Mouse (Mus musculus) cortical plate, adult 2 months (tissue): ENCODE results near the gene Kif26b. TPM values are rescaled to one million over a fixed set of nuclear protein-coding genes. Genes with fewer than 3 reads are reported as not detected.

Source experiments
- H3K27ac ChIP-seq: fragments of 200-500 bp; 2 replicates; pipeline ENCODE4 v1.5.1; 2012; ENCODE audit warnings: low read length, control low read depth, inconsistent platforms; ENCODE audit not compliant: insufficient read depth
- H3K4me1 ChIP-seq: fragments of 200-500 bp; 2 replicates; pipeline ENCODE4 v1.6.1; 2011; ENCODE audit warnings: low read length; ENCODE audit not compliant: control insufficient read depth, insufficient read depth
- H3K4me3 ChIP-seq: fragments of 200-500 bp; 2 replicates; pipeline ENCODE4 v1.5.1; 2011; ENCODE audit warnings: mild to moderate bottlenecking, low read length, control low read depth; ENCODE audit not compliant: insufficient read depth
- CTCF ChIP-seq: fragments of 200-500 bp; IDR thresholded peaks from 2 replicates; pipeline ENCODE4 v1.5.1; 2011; ENCODE audit warnings: mild to moderate bottlenecking, control low read depth, low read length; ENCODE audit not compliant: insufficient read depth; ENCODE audit errors: extremely low read depth
- POLR2A ChIP-seq: fragments of 200-500 bp; IDR thresholded peaks from 2 replicates; pipeline ENCODE4 v1.6.1; 2011; ENCODE audit warnings: mild to moderate bottlenecking, low read length, control low read depth; ENCODE audit not compliant: insufficient read depth; ENCODE audit errors: extremely low read depth
- polyA plus RNA-seq: library from polyadenylated mRNA; depleted of rRNA; stranded (reverse); fragments of >200 nt; gene quantifications from 2 replicates; pipeline ENCODE4 v1.2.3, GENCODE M21; 2012

Kif26b gene
- polyA plus RNA-seq, 1 experiment, result 1.9 TPM

DNA sequence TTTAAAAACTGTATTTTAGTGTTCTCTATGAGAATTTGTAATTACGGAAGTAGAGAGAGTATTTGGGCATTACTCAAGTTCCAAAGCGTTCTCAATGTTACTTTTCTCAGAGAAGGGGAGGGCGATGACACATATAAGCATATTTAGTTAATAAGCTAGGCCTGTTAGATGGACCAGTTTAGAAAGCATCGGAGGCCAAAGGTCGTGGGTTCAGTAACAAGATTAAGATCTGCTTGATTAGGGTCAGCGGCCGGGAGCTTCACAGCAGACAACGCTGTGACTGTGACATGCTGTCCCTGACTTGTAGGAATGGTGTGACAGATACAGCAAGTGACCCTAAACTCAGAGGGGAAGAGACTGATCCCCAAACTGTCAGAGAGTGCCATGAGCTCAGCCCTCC lies 174.6 kb downstream of the Kif26b start:
- H3K4me1 ChIP-seq, result no peaks in the 10 kb centered on the region
- no peak overlapping the region for H3K4me3 ChIP-seq
- no peak for TF ChIP-seq POLR2A
- TF ChIP-seq CTCF, result no peak
- H3K27ac ChIP-seq, result no peak overlapping the region

GRCm38 (mm10) chr1:178707925-178708351 lies 179.0 kb downstream of the Kif26b start:
- H3K27ac ChIP-seq, result no peak overlapping the region
- H3K4me1 ChIP-seq, result no peaks in the 10 kb centered on the region
- H3K4me3 ChIP-seq, result no peak overlapping the region
- TF ChIP-seq CTCF, result no peak
- no peak for TF ChIP-seq POLR2A

- H3K27ac ChIP-seq, result no peak overlapping the region
- no peak overlapping the region for H3K4me3 ChIP-seq
- TF ChIP-seq POLR2A (no peak), CTCF (no peak)
- no peaks in the 10 kb centered on the region for H3K4me1 ChIP-seq
These were observed 179.4 kb downstream of the Kif26b start for GRCm38 (mm10) chr1:178708356-178708755.

DNA sequence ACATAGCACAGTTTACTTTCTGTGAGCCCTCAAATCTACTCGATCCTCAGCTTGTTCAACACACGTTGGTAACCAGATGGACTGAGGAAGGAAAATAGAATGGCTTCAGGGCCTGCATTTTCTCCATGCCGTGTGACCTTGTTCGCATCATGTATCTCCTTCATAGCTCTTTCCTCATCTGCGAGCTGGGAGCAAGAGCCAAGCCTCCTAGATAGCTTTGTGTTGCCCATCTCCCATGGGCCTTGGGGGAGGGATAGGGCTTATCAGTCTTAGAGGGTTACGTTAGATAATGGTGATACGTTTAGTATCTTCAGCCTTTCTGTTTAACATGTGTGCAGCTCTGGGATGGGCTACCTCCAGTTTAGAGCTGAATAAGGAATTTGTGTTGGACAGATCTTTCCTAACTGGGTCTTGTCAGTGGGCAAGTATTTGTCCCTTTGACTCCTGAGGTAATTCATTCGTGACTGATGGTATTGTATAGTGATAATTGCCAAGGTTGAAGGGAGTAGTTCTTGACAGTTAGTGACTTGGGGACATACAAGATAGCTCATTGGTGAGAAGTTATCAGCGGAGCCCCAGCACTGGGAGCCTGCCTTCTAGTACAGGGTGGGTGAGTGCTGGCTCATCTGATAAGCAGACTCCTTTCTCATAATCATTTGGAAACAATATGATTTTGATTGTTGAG lies 183.4 kb downstream of the Kif26b start:
- H3K27ac ChIP-seq, result no peak overlapping the region
- TF ChIP-seq CTCF (no peak), POLR2A (no peak)
- no peak overlapping the region for H3K4me3 ChIP-seq
- H3K4me1 ChIP-seq, result no peaks in the 10 kb centered on the region

DNA sequence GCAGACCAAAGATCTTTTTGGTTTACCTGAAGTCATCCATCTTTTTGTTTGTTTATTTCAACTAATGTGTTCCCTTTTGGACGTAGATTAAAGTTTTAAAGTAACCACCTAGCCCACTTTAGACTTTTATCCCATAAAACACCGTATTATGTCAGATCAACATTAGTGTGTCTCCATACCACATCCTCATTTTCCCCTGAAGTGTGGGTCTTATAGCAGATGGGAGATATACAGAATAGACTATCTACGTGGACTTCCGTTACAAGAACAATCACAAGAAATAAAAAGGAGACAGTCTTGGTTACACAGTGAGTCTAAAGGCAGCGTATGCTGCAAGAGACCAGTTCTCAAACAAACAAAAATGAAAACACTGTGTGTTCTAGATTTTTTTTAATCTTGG lies 185.3 kb downstream of the Kif26b start:
- H3K4me3 ChIP-seq, result no peak overlapping the region
- H3K27ac ChIP-seq, result no peak overlapping the region
- no peaks in the 10 kb centered on the region for H3K4me1 ChIP-seq
- TF ChIP-seq POLR2A (no peak), CTCF (no peak)

DNA sequence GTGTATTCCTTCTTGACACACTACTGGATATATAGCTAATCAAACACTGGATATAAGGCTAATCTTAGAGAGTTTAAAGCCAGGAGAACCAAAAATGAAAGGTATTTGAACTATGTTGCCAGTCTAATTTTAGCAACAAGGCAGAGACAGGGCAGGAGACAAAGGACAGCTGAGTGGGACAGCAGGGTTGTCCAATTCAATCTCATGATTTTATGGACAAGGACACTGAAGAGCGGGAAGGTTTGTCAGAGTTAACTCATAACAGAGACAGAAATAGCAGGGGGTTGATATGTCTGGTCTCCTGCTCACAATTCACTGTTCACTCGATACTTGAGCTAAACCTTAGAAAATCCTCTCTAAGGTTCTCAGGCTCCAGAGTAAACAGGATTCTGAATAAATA lies 187.5 kb downstream of the Kif26b start:
- TF ChIP-seq POLR2A, result no peak
- TF ChIP-seq CTCF, result no peak
- no peak overlapping the region for H3K4me3 ChIP-seq
- no peak overlapping the region for H3K27ac ChIP-seq
- H3K4me1 ChIP-seq, result no peaks in the 10 kb centered on the region

DNA sequence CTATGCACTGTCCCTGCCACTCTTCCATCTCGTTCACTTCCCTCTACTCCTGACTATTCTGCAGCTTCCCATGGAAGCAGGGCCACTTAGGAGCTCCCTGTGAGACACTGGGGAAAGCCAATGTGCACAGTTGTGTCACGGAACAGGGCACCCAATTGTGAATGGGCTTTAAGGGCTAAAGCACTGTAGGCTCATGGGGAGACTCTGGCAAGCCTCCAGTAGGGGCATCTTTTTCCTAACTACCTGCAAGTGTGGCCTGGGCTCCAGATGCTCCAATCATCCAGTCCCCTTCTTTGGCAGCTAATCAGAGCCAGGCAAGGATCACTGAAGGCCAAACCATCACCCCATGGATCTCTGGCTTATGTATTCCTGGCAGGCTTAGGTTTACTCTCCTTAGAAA lies 191.9 kb downstream of the Kif26b start:
- no peak overlapping the region for H3K27ac ChIP-seq

GRCm38 (mm10) chr1:178722793-178723192 lies 193.9 kb downstream of the Kif26b start:
- Histone ChIP-seq H3K4me1 (no peaks in the 10 kb centered on the region), H3K4me3 (no peak overlapping the region), H3K27ac (no peak overlapping the region)
- TF ChIP-seq POLR2A (no peak), CTCF (no peak)

More for the DNA sequence above, 191.9 kb downstream of the Kif26b start:
- no peak overlapping the region for H3K4me3 ChIP-seq
- TF ChIP-seq POLR2A (no peak), CTCF (no peak)
- H3K4me1 ChIP-seq, result no peaks in the 10 kb centered on the region

DNA sequence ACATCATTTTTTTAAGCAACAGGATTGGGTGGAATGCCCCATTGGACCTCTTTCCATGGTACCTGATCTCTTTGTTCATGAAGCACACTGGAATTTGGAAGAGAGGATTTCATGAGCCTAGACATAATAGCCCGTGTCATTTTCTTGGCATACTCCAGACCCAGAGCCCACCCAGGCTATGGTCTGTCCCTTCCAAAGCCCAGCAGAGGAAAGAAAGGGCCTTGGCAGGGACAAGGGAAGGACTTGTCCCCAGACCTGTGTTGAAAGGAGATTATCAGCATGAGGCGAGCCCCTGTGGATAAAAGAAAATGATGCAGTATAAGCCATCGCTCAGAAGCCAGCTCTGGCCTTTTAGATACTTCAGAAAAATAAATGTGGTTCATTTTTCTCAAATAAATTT lies 196.6 kb downstream of the Kif26b start:
- no peaks in the 10 kb centered on the region for H3K4me1 ChIP-seq
- no peak overlapping the region for H3K4me3 ChIP-seq
- no peak for TF ChIP-seq POLR2A
- no peak for TF ChIP-seq CTCF
- H3K27ac ChIP-seq, result no peak overlapping the region

DNA sequence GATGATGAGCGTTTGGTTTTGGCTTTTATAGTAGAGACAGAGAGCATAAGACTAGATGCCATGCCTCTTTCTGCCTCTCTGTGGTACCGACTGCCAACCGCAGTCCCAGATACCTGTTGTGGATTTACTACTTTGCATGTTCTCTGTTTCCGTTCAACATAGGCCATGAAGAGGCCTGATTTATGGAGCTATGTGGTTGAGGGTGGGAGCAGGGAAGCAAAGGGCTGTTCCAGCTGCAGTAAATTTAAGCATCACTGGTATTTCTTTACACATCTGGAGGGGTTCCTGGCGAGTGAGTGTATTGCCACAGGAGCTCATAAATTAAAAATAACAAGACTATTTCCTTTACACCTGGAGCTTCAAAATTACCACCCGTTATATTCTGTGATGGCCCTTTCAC lies 199.3 kb downstream of the Kif26b start:
- Histone ChIP-seq H3K27ac (no peak overlapping the region), H3K4me3 (no peak overlapping the region), H3K4me1 (no peaks in the 10 kb centered on the region)
- TF ChIP-seq POLR2A (no peak), CTCF (no peak)

DNA sequence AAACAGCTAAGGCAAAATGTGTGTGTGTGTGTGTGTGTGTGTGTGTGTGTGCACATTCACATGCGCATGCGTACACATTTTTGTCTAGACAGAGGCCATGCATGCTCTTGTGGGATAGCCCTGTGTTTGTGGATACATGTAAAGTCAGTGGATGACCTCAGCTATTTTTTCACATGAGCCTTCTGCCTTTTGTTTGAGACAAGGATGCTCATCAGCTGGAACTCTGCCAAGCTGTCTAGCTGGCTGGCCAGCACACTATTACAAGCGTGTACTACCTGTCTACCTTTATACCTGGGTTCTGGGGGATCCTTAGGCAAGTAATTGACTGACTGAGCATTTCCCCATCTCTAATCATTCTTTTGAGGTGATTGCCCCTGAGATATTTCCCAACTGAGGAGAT lies 201.3 kb downstream of the Kif26b start:
- H3K27ac ChIP-seq, result no peak overlapping the region
- no peak for TF ChIP-seq CTCF
- TF ChIP-seq POLR2A, result no peak
- no peaks in the 10 kb centered on the region for H3K4me1 ChIP-seq
- no peak overlapping the region for H3K4me3 ChIP-seq
